Mouse (Mus musculus): ENCODE measurements around the gene Anxa10.

DNA sequence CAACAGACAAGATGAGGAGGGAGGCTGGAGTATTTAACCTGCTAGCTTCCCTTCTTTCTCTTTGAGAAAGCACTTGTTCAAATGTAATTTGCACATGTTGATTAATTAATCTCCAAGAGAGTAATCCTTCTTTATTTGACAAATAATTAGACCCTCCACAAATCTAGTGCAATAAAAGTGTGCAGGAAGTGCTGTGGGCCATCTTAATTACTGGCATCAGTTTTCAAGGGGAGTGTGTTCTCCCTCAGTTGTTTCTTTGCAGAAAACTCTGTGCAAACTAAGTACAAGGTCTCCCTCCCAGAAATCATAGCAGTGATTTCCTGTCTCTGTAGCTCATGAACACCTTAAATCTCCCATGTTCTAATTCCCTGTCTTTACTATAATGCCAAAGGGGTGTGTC, 54.6 kb downstream of the Anxa10 start:
- no peak for TF ChIP-seq CTCF (IDR thresholded peaks at IDR 0.05; ENCODE audit: low read depth)
- no peak for TF ChIP-seq EP300 (optimal IDR thresholded peaks at IDR 0.05)

Data from stomach, postnatal 0 days (tissue).